Comparison of ENCODE assay signal across 8 mouse cellular contexts in the genomic region with DNA sequence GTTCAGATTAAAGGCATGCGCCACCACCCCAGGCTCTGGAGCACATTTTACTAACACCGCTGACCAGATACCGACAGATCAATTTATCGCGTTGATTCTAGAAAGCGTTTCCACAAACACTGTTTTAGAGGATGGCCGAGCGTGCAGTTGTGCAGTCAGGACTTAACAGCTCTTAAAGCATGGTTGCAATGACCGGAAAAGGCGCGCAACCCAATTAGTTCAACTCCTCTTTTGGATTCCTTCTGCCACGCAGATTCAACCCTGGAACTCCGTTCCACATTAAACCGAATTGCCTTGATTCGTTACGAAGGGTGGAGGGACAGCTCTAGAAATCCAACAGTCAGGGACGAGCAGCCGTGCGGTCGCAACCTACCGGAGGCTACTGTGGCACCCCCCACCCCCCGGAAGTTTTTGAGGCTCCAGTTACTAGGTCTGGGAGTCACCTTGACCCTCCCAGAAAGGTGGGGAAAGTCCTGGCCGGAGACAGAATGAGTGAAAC. TPM values are rescaled to one million over a fixed set of nuclear protein-coding genes. Genes with fewer than 3 reads are reported as not detected.
DNase-seq lines count a peak whose midpoint lies in the region; ATAC-seq and TF ChIP-seq lines count a peak whose summit lies in the region.

No protein-coding gene starts in this region.

- peak overlapping the region; percentile 70 for H3K4me2 ChIP-seq in forebrain, embryonic 16.5 days (ENCODE audit: low read length)
- H3K4me2 ChIP-seq in midbrain, embryonic 12.5 days (replicated peaks) = peak overlapping the region; percentile 80

- no peaks in the 10 kb centered on the region for H3K27me3 ChIP-seq in thymus, adult 2 months (ENCODE audit: control insufficient read depth, insufficient read depth, low read length)
- no peaks in the 10 kb centered on the region for H3K27me3 ChIP-seq in forebrain, embryonic 16.5 days (replicated peaks; ENCODE audit: control insufficient read depth, insufficient read depth, low read length)
- no peaks in the 10 kb centered on the region for H3K27me3 ChIP-seq in midbrain, embryonic 12.5 days

- peak overlapping the region; percentile 78 for H3K27ac ChIP-seq in thymus, adult 2 months (ENCODE audit: control insufficient read depth, insufficient read depth, low read length)
- H3K27ac ChIP-seq in forebrain, embryonic 16.5 days (ENCODE audit: low read length) = no peak overlapping the region
- H3K27ac ChIP-seq in midbrain, embryonic 12.5 days (replicated peaks) = peak overlapping the region; percentile 39; the same call in 1 of the 2 replicates

- WGBS in thymus, adult 2 months = under 1% methylated on average over 23 of the region's 23 CpGs
- WGBS in forebrain, embryonic 16.5 days = 1% methylated on average over 23 of the region's 23 CpGs
- WGBS in midbrain, embryonic 12.5 days = under 1% methylated on average over 23 of the region's 23 CpGs

- H3K4me1 ChIP-seq in thymus, adult 2 months (replicated peaks; ENCODE audit: control insufficient read depth, insufficient read depth, low read length) = no peaks in the 10 kb centered on the region
- peaks cover 9% of the 10 kb centered on the region for H3K4me1 ChIP-seq in forebrain, embryonic 16.5 days (replicated peaks; ENCODE audit: control insufficient read depth, insufficient read depth, low read length)
- peaks cover 6% of the 10 kb centered on the region; the same call in 1 of the 2 replicates for H3K4me1 ChIP-seq in midbrain, embryonic 12.5 days

- H3K9me3 ChIP-seq in forebrain, embryonic 16.5 days (ENCODE audit: control insufficient read depth, low read length) = no peaks in the 10 kb centered on the region
- H3K9me3 ChIP-seq in midbrain, embryonic 12.5 days = no peaks in the 10 kb centered on the region

- TF ChIP-seq CTCF in thymus, adult 2 months (IDR thresholded peaks at IDR 0.05; ENCODE audit: borderline replicate concordance, control insufficient read depth, extremely low read depth, insufficient read depth, low read length, poor library complexity) = no peak

- peak; percentile 15 to 21 for DNase-seq in gastrocnemius, postnatal 4 days (ENCODE audit: low spot score in 2 of 2)
- no peak for DNase-seq in gastrocnemius, adult 18-20 months (ENCODE audit: low spot score)
- DNase-seq in thymus, adult 2 months = no peak
- no peak for DNase-seq in thymus, postnatal 0 days (ENCODE audit: low spot score)
- DNase-seq in left cerebral cortex, postnatal 10 days (ENCODE audit: extremely low spot score in 1 of 2, low spot score in 2 of 2) = peak; percentile 20 to 28

- peak overlapping the region; percentile 69 for H3K4me3 ChIP-seq in thymus, adult 2 months (ENCODE audit: control insufficient read depth, insufficient read depth, low read length)
- peak overlapping the region; percentile 90 for H3K4me3 ChIP-seq in forebrain, embryonic 16.5 days (replicated peaks; ENCODE audit: low read length)
- H3K4me3 ChIP-seq in midbrain, embryonic 12.5 days = peak overlapping the region; percentile 92

- H3K9ac ChIP-seq in forebrain, embryonic 16.5 days (replicated peaks; ENCODE audit: low read depth, low read length) = peak overlapping the region; percentile 47
- H3K9ac ChIP-seq in midbrain, embryonic 12.5 days (replicated peaks) = peak overlapping the region; percentile 57

- no peak for TF ChIP-seq POLR2A in thymus, adult 2 months (IDR thresholded peaks at IDR 0.05; ENCODE audit: control insufficient read depth, extremely low read depth, insufficient read depth, low read length, poor library complexity)

- ATAC-seq in forebrain, embryonic 16.5 days = peak; percentile 43; the same call in 1 of the 2 replicates
- peak; percentile 75; the same call in 1 of the 2 replicates for ATAC-seq in midbrain, embryonic 12.5 days (ENCODE audit: low FRiP score, low read depth)
- no peak for ATAC-seq in monocyte, adult 5-6 weeks (replicated peaks; ENCODE audit: insufficient number of reproducible peaks, low FRiP score, low TSS enrichment, poor library complexity, severe bottlenecking)

- intact Hi-C loops in left cerebral cortex, postnatal 10 days (cut with DNase I) = no loop called here

- peaks cover under 1% of the 10 kb centered on the region; the same call in 1 of the 2 replicates for H3K36me3 ChIP-seq in thymus, adult 2 months (ENCODE audit: control insufficient read depth, insufficient read depth, low read length)
- no peaks in the 10 kb centered on the region for H3K36me3 ChIP-seq in forebrain, embryonic 16.5 days (ENCODE audit: control insufficient read depth, insufficient read depth)
- H3K36me3 ChIP-seq in midbrain, embryonic 12.5 days = no peaks in the 10 kb centered on the region

RNA-seq across cellular contexts. Expression of gene Serbp1, which starts 28.2 kb away (rescaled TPM):
- 100 to 1,000 TPM; 370 to 450 TPM for total RNA-seq in gastrocnemius, postnatal 4 days (2021)
- 100 to 1,000 TPM; 318 to 338 TPM for total RNA-seq in gastrocnemius, adult 18-20 months (2021)
- 95.1 and 109 TPM in 2 replicates for polyA plus RNA-seq in thymus, adult 2 months (2012; rRNA removed)
- 518 and 533 TPM in 2 replicates for polyA plus RNA-seq in thymus, postnatal 0 days (2015; fragmentation: Nextera tagmentation; extraction: Ambion mirVana)
- 291 and 315 TPM in 2 replicates for polyA plus RNA-seq in forebrain, embryonic 16.5 days (2015; fragmentation: Nextera tagmentation; extraction: Ambion mirVana)
- total RNA-seq in left cerebral cortex, postnatal 10 days (2021) = 100 to 1,000 TPM; 238 to 241 TPM
- 414 and 467 TPM in 2 replicates for polyA plus RNA-seq in midbrain, embryonic 12.5 days (2016; fragmentation: Nextera tagmentation; extraction: Ambion mirVana)
- total RNA-seq in monocyte, adult 5-6 weeks (2017) = 751 to 1,070 TPM (median 922 TPM) in 3 replicates

Comparison
In these comparisons a context has a peak if more than half of its experiments do, and no peak if none do; other contexts are left out.
1. DNase-seq: peak in gastrocnemius, postnatal 4 days (2 of 2) and left cerebral cortex, postnatal 10 days (2 of 2); none in gastrocnemius, adult 18-20 months (single experiment), thymus, adult 2 months (single experiment) and thymus, postnatal 0 days (single experiment).
2. Peak in every context shown above with its lines, with median percentiles within 50 percentile points of each other: H3K4me3 ChIP-seq.